30 mouse cellular contexts compared by ENCODE assay signal in genomic region chr2:68370326-68370725, GRCm38 (mm10).
DNase-seq lines count a peak whose midpoint lies in the region; ATAC-seq and TF ChIP-seq lines count a peak whose summit lies in the region.
"Had no signal": no experiment of that assay in that cellular context is flagged by ENCODE, and none has a peak within 500 bp of the region (broad histone marks: within the 10 kb centered on the region; RNA-seq: fewer than 3 reads in every experiment).

No protein-coding gene starts in this region.

- H3K9me3 ChIP-seq in hindbrain, embryonic 14.5 days (ENCODE audit: control insufficient read depth, low read length) = no peaks in the 10 kb centered on the region
- no peaks in the 10 kb centered on the region for H3K9me3 ChIP-seq in hindbrain, embryonic 16.5 days (ENCODE audit: control insufficient read depth, low read length)
- H3K9me3 ChIP-seq: embryonic facial prominence, embryonic 10.5 days; embryonic facial prominence, embryonic 15.5 days; intestine, embryonic 15.5 days; liver, embryonic 12.5 days; megakaryocyte, embryonic 14.5 days; neural tube, embryonic 13.5 days had no signal

- 39% methylated on average over 5 of the region's 5 CpGs for WGBS in hindbrain, embryonic 14.5 days
- WGBS in hindbrain, embryonic 16.5 days = 45% methylated on average over 5 of the region's 5 CpGs
- WGBS in kidney, adult 2 months = 83% methylated on average over 5 of the region's 5 CpGs

- no peak for TF ChIP-seq POLR2A in kidney, adult 2 months (IDR thresholded peaks at IDR 0.05; ENCODE audit: low read depth, low read length)

- no peak overlapping the region for H3K9ac ChIP-seq in hindbrain, embryonic 14.5 days
- no peak overlapping the region for H3K9ac ChIP-seq in hindbrain, embryonic 16.5 days (ENCODE audit: low read depth, low read length)
- H3K9ac ChIP-seq: embryonic facial prominence, embryonic 15.5 days; intestine, embryonic 15.5 days; liver, embryonic 12.5 days; liver, postnatal 0 days; neural tube, embryonic 13.5 days had no signal

- H3K27ac ChIP-seq in hindbrain, embryonic 14.5 days = 0 out of 2 replicates have a peak overlapping the region, but pooled peaks have one; percentile 49
- H3K27ac ChIP-seq in hindbrain, embryonic 16.5 days (ENCODE audit: low read depth, low read length) = no peak overlapping the region
- no peak overlapping the region for H3K27ac ChIP-seq in kidney, adult 2 months (ENCODE audit: insufficient read depth, low read depth, low read length)
- H3K27ac ChIP-seq: embryonic facial prominence, embryonic 10.5 days; embryonic facial prominence, embryonic 15.5 days; hindbrain, postnatal 0 days; intestine, embryonic 15.5 days; liver, embryonic 12.5 days; neural tube, embryonic 13.5 days; stomach, postnatal 0 days had no signal

- H3K4me1 ChIP-seq in hindbrain, embryonic 14.5 days (replicated peaks; ENCODE audit: control insufficient read depth, insufficient read depth, low read length) = peaks cover 23% of the 10 kb centered on the region
- peaks cover 18% of the 10 kb centered on the region for H3K4me1 ChIP-seq in hindbrain, embryonic 16.5 days (ENCODE audit: control insufficient read depth, insufficient read depth, low read depth, low read length)
- H3K4me1 ChIP-seq in kidney, adult 2 months (ENCODE audit: control insufficient read depth, insufficient read depth, low read length) = peaks cover 3% of the 10 kb centered on the region; the same call in 1 of the 2 replicates
- H3K4me1 ChIP-seq: embryonic facial prominence, embryonic 15.5 days; intestine, embryonic 15.5 days; liver, embryonic 12.5 days; megakaryocyte, embryonic 14.5 days had no signal

- no peaks in the 10 kb centered on the region for H3K27me3 ChIP-seq in hindbrain, embryonic 14.5 days (ENCODE audit: control insufficient read depth, insufficient read depth, low read length)
- no peaks in the 10 kb centered on the region for H3K27me3 ChIP-seq in hindbrain, embryonic 16.5 days (replicated peaks; ENCODE audit: control insufficient read depth, insufficient read depth, low read length)
- H3K27me3 ChIP-seq in kidney, adult 2 months (replicated peaks; ENCODE audit: control insufficient read depth, insufficient read depth, low read length) = no peaks in the 10 kb centered on the region
- H3K27me3 ChIP-seq: embryonic facial prominence, embryonic 15.5 days; intestine, embryonic 15.5 days; liver, embryonic 12.5 days; megakaryocyte, embryonic 14.5 days; neural tube, embryonic 13.5 days; Patski had no signal

- H3K4me2 ChIP-seq in hindbrain, embryonic 14.5 days (replicated peaks) = no peak overlapping the region
- no peak overlapping the region for H3K4me2 ChIP-seq in hindbrain, embryonic 16.5 days (ENCODE audit: low read length)
- H3K4me2 ChIP-seq: embryonic facial prominence, embryonic 15.5 days; heart, embryonic 11.5 days; intestine, embryonic 15.5 days; liver, embryonic 12.5 days; neural tube, embryonic 13.5 days had no signal

- H3K4me3 ChIP-seq in hindbrain, embryonic 14.5 days (replicated peaks; ENCODE audit: low read length) = no peak overlapping the region
- no peak overlapping the region for H3K4me3 ChIP-seq in hindbrain, embryonic 16.5 days (ENCODE audit: low read length)
- H3K4me3 ChIP-seq in kidney, adult 2 months (ENCODE audit: insufficient read depth, low read depth, low read length) = no peak overlapping the region
- H3K4me3 ChIP-seq: embryonic facial prominence, embryonic 10.5 days; embryonic facial prominence, embryonic 15.5 days; intestine, embryonic 15.5 days; liver, embryonic 12.5 days; megakaryocyte, embryonic 14.5 days; neural tube, embryonic 13.5 days had no signal

- no peak for TF ChIP-seq CTCF in kidney, adult 2 months (conservative IDR thresholded peaks at IDR 0.05; ENCODE audit: insufficient read depth, insufficient read length, low read depth, low read length)

- DNase-seq in cerebellum, postnatal 25 days = no peak
- DNase-seq in heart, adult 11 months = peak; percentile 72
- DNase-seq in heart, postnatal 10 days = no peak
- no peak for DNase-seq in hindbrain, embryonic 14.5 days (ENCODE audit: low spot score)
- peak; percentile 80 for DNase-seq in adipocyte (ENCODE audit: low spot score)
- DNase-seq in kidney, adult 2 months = no peak
- DNase-seq: cerebellum, adult 11-12 months; cerebellum, postnatal 10 days; gastrocnemius, postnatal 10 days; heart, postnatal 14 days; kidney, adult 8-10 months; kidney, postnatal 10 days; layer of hippocampus, postnatal 36 days; left cerebral cortex, postnatal 4 days; liver, postnatal 0 days; lung, postnatal 36 days; right cerebral cortex, postnatal 4 days; thymus, postnatal 4 days had no signal

- H3K36me3 ChIP-seq in hindbrain, embryonic 14.5 days (replicated peaks; ENCODE audit: control insufficient read depth, insufficient read depth) = no peaks in the 10 kb centered on the region
- no peaks in the 10 kb centered on the region for H3K36me3 ChIP-seq in hindbrain, embryonic 16.5 days (ENCODE audit: control insufficient read depth, insufficient read depth, low read length)
- no peaks in the 10 kb centered on the region for H3K36me3 ChIP-seq in kidney, adult 2 months (ENCODE audit: control insufficient read depth, insufficient read depth, low read length)
- H3K36me3 ChIP-seq: embryonic facial prominence, embryonic 10.5 days; embryonic facial prominence, embryonic 15.5 days; intestine, embryonic 15.5 days; liver, embryonic 12.5 days; neural tube, embryonic 13.5 days had no signal

- 0 out of 2 replicates have a peak, but pooled peaks have one; percentile 50 for ATAC-seq in cerebellum, adult (ENCODE audit: insufficient number of reproducible peaks, low FRiP score, low TSS enrichment)
- ATAC-seq in hindbrain, embryonic 14.5 days (ENCODE audit: low FRiP score) = 0 out of 2 replicates have a peak, but pooled peaks have one; percentile 29
- no peak for ATAC-seq in hindbrain, embryonic 16.5 days
- ATAC-seq: hindbrain, postnatal 0 days; intestine, embryonic 15.5 days; liver, embryonic 12.5 days; liver, postnatal 0 days; Patski had no signal

- intact Hi-C loops in heart, postnatal 10 days (cut with DNase I) = no loop called here

Comparison
In these comparisons a context has a peak if more than half of its experiments do, and no peak if none do; other contexts are left out.
1. DNase-seq: peak in heart, adult 11 months (single experiment) and adipocyte (single experiment); none in cerebellum, postnatal 25 days (0 of 2), heart, postnatal 10 days (0 of 2), hindbrain, embryonic 14.5 days (single experiment) and kidney, adult 2 months (single experiment).